Mouse (Mus musculus) spleen, adult 2 months (tissue): ENCODE measurements around the gene Patl2.

ENCODE experiments used
- CTCF ChIP-seq: fragments of 200-500 bp; IDR thresholded peaks from 2 replicates; pipeline ENCODE4 v1.5.1; 2011; ENCODE audit warnings: mild to moderate bottlenecking, inconsistent platforms; ENCODE audit not compliant: insufficient read depth, insufficient read length, insufficient replicate concordance; ENCODE audit errors: extremely low read depth
- POLR2A ChIP-seq: fragments of 200-500 bp; IDR thresholded peaks from 2 replicates; pipeline ENCODE4 v1.6.1; 2011; ENCODE audit warnings: low read depth, low read length, inconsistent platforms

DNA sequence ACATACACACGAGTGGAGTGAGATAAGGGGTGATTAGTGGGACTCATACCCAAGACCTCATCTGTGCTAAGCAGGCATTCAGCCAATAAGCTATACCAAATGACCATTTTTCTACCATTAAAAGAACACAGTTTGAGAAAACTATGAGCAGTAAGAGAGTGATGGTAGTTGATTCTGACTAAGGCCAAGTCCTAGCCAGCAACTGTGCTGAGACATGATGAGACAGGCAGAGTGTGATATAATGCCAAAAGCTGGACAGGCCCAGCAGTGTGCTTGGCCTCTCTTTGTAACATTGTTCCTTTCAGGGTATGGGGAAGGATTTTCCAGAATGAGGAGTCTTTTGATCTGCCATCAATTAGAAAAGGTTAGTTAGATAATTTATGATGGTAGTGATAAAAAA is 15.5 kb upstream of the Patl2 start:
- no peak for TF ChIP-seq CTCF
- TF ChIP-seq POLR2A = no peak
